Mouse (Mus musculus): ENCODE measurements around the gene Rimbp2. TPM values are rescaled to one million over a fixed set of nuclear protein-coding genes. Genes with fewer than 3 reads are reported as not detected.
"Not testable (repeated sequence)": the region's sequence is repeated elsewhere in the genome, so short reads cannot be mapped to it uniquely, and the experiment has no call there.

Rimbp2 gene
- polyA plus RNA-seq (2016; fragmentation: Nextera tagmentation; extraction: Ambion mirVana): 0.09 and 0.15 TPM in 2 replicates

DNA sequence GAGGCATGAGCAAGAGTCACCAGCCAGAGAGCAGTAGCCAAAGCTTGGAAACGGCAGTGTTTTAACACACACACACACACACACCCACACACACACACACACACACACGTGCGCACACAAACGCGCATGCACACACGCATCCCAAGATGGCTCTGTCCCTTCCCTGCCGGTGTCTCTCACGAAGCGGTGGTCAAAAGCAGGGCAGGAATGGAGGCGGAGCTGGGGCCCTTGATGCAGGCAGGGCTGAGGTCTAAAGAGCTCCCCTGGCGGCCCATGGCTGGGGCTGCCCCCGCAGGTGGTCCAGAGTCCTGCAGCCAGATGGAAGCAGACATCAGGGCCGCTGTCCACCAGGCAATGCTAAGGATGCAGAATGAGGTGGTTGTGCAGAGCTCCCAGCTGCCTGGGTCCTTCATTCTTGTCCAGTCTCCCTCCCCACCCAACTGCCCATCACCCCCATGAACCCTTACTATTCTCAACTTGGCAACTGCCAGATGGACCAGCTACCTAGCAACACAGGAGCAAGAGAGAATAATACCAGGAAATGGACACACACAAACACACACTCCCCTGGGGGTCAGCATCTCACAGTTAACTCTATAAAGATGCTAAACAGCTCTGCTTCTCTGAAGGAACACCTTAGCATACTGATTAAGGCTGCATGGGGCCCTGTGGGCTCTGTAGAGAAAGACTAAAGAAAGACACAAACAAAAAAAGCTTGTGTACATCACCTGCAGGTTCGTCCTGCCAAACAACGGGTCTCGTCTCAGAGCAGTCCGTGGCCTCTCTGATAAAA, at the start of gene Rimbp2:
Gene Rimbp2, minus strand, starts transcription at position 209 of the 793 bp plus-strand sequence.
- H3K36me3 ChIP-seq: no peaks in the 10 kb centered on the region
- peak within 1 kb of the TSS; percentile 77 for H3K4me2 ChIP-seq
- H3K9me3 ChIP-seq: peaks cover 12% of the 10 kb centered on the region
- H3K27me3 ChIP-seq: peaks cover 44% of the 10 kb centered on the region
- WGBS: 11% methylated on average over 17 of the region's 17 CpGs
- H3K9ac ChIP-seq (replicated peaks): peak within 1 kb of the TSS; percentile 47
- no peak within 1 kb of the TSS for H3K27ac ChIP-seq
- no peak for ATAC-seq (ENCODE audit: insufficient number of reproducible peaks, insufficient read depth, low FRiP score, low TSS enrichment, low read depth)
- peaks cover 17% of the 10 kb centered on the region for H3K4me1 ChIP-seq (replicated peaks)
- H3K4me3 ChIP-seq (replicated peaks): peak within 1 kb of the TSS; percentile 41

DNA sequence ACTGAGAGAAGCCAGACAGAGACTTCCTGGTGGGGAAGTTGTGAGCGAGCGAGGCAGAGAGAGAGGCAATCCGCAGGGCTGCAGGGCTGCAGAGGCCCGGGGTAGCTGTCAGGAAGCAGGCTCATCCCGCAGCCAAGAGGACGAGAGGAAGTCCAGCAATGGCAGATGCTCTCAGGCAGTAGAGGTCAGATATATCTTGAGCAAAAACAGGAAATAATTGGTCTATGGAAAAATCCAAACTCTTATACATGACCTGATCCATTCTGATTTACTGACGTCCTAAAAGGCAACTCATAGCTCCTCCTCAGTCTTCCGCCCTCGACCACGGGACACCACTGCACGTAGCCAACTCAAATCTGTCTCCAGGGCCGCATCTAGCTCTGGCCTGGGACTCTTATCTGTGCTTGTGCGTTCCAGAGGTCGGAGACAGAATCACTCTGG, 49.3 kb upstream of the Rimbp2 start:
- 57% methylated on average over 14 of the region's 14 CpGs for WGBS

GRCm38 (mm10) chr5:129000706-129001468, 47.6 kb upstream of the Rimbp2 start:
- no peak overlapping the region for H3K4me3 ChIP-seq (replicated peaks)
- 59% methylated on average over 8 of the region's 8 CpGs for WGBS
- ATAC-seq (ENCODE audit: insufficient number of reproducible peaks, insufficient read depth, low FRiP score, low TSS enrichment, low read depth): no peak
- H3K4me2 ChIP-seq: no peak overlapping the region
- no peaks in the 10 kb centered on the region for H3K27me3 ChIP-seq
- H3K27ac ChIP-seq: no peak overlapping the region
- H3K36me3 ChIP-seq: peaks cover 36% of the 10 kb centered on the region
- H3K4me1 ChIP-seq (replicated peaks): no peaks in the 10 kb centered on the region
- H3K9me3 ChIP-seq: no peaks in the 10 kb centered on the region
- H3K9ac ChIP-seq (replicated peaks): no peak overlapping the region

More for the DNA sequence above, 49.3 kb upstream of the Rimbp2 start:
- ATAC-seq (ENCODE audit: insufficient number of reproducible peaks, insufficient read depth, low FRiP score, low TSS enrichment, low read depth): no peak
- H3K4me1 ChIP-seq (replicated peaks): peaks cover 2% of the 10 kb centered on the region
- H3K9me3 ChIP-seq: no peaks in the 10 kb centered on the region
- H3K4me2 ChIP-seq: no peak overlapping the region
- H3K27ac ChIP-seq: no peak overlapping the region
- H3K4me3 ChIP-seq (replicated peaks): no peak overlapping the region
- peaks cover 26% of the 10 kb centered on the region for H3K36me3 ChIP-seq
- no peaks in the 10 kb centered on the region for H3K27me3 ChIP-seq
- H3K9ac ChIP-seq (replicated peaks): no peak overlapping the region

GRCm38 (mm10) chr5:128987141-128987954, 34.1 kb upstream of the Rimbp2 start:
- no peak overlapping the region for H3K9ac ChIP-seq (replicated peaks)
- no peaks in the 10 kb centered on the region for H3K4me1 ChIP-seq (replicated peaks)
- no peak overlapping the region for H3K4me2 ChIP-seq
- H3K27me3 ChIP-seq: no peaks in the 10 kb centered on the region
- H3K27ac ChIP-seq: no peak overlapping the region
- H3K4me3 ChIP-seq (replicated peaks): no peak overlapping the region
- peaks cover 51% of the 10 kb centered on the region for H3K36me3 ChIP-seq
- 77% methylated on average over 19 of the region's 19 CpGs for WGBS
- ATAC-seq (ENCODE audit: insufficient number of reproducible peaks, insufficient read depth, low FRiP score, low TSS enrichment, low read depth): no peak
- H3K9me3 ChIP-seq: no peaks in the 10 kb centered on the region

GRCm38 (mm10) chr5:128985946-128986345, 32.7 kb upstream of the Rimbp2 start:
- Histone ChIP-seq H3K36me3 (peaks cover 37% of the 10 kb centered on the region), H3K27ac (no peak overlapping the region), H3K4me3 (replicated peaks) (no peak overlapping the region), H3K27me3 (no peaks in the 10 kb centered on the region), H3K4me1 (replicated peaks) (no peaks in the 10 kb centered on the region), H3K9me3 (no peaks in the 10 kb centered on the region), H3K9ac (replicated peaks) (no peak overlapping the region), H3K4me2 (no peak overlapping the region)
- no peak for ATAC-seq (ENCODE audit: insufficient number of reproducible peaks, insufficient read depth, low FRiP score, low TSS enrichment, low read depth)
- 96% methylated on average over 13 of the region's 13 CpGs for WGBS

GRCm38 (mm10) chr5:128984536-128984935, 31.2 kb upstream of the Rimbp2 start:
- Histone ChIP-seq H3K4me2 (no peak overlapping the region), H3K36me3 (peaks cover 29% of the 10 kb centered on the region), H3K9me3 (no peaks in the 10 kb centered on the region), H3K4me3 (replicated peaks) (no peak overlapping the region), H3K27me3 (no peaks in the 10 kb centered on the region), H3K9ac (replicated peaks) (no peak overlapping the region), H3K27ac (no peak overlapping the region), H3K4me1 (replicated peaks) (no peaks in the 10 kb centered on the region)
- no peak for ATAC-seq (ENCODE audit: insufficient number of reproducible peaks, insufficient read depth, low FRiP score, low TSS enrichment, low read depth)
- WGBS: 88% methylated on average over 6 of the region's 6 CpGs

GRCm38 (mm10) chr5:128981607-128982006, 28.3 kb upstream of the Rimbp2 start:
- H3K9me3 ChIP-seq: peaks cover 3% of the 10 kb centered on the region; the same call in 1 of the 2 replicates
- H3K9ac ChIP-seq (replicated peaks): no peak overlapping the region
- H3K4me3 ChIP-seq (replicated peaks): no peak overlapping the region
- no peaks in the 10 kb centered on the region for H3K27me3 ChIP-seq
- WGBS: 28% methylated on average over 12 of the region's 12 CpGs
- no peak overlapping the region for H3K4me2 ChIP-seq
- H3K4me1 ChIP-seq (replicated peaks): no peaks in the 10 kb centered on the region
- ATAC-seq (ENCODE audit: insufficient number of reproducible peaks, insufficient read depth, low FRiP score, low TSS enrichment, low read depth): peak; percentile 77
- H3K36me3 ChIP-seq: peaks cover 18% of the 10 kb centered on the region
- no peak overlapping the region for H3K27ac ChIP-seq

DNA sequence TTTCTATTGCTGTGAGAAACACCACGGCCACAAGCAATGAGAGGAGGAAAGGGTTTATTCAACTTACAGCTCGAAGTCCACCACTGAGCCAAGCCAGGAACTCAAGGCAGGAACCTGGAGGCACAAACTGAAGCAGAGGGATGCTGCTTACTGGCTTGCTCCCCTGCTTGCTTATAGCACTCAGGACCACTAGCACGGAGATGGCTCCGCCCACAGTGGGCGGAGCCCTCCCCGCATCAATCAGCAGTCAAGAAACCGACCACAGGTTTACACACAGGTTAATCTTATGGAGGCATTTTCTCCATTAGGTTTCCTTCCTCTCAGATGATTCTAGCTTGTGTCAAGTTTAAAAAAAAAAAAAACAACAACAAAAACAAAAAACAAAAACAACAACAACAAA, 27.6 kb upstream of the Rimbp2 start:
- H3K36me3 ChIP-seq: peaks cover 13% of the 10 kb centered on the region
- ATAC-seq (ENCODE audit: insufficient number of reproducible peaks, insufficient read depth, low FRiP score, low TSS enrichment, low read depth): no peak
- no peaks in the 10 kb centered on the region for H3K27me3 ChIP-seq
- H3K9me3 ChIP-seq: peaks cover 3% of the 10 kb centered on the region; the same call in 1 of the 2 replicates
- H3K4me1 ChIP-seq (replicated peaks): no peaks in the 10 kb centered on the region
- WGBS: 67% methylated on average over 7 of the region's 7 CpGs
- no peak overlapping the region for H3K9ac ChIP-seq (replicated peaks)
- H3K4me2 ChIP-seq: no peak overlapping the region
- no peak overlapping the region for H3K27ac ChIP-seq
- no peak overlapping the region for H3K4me3 ChIP-seq (replicated peaks)

DNA sequence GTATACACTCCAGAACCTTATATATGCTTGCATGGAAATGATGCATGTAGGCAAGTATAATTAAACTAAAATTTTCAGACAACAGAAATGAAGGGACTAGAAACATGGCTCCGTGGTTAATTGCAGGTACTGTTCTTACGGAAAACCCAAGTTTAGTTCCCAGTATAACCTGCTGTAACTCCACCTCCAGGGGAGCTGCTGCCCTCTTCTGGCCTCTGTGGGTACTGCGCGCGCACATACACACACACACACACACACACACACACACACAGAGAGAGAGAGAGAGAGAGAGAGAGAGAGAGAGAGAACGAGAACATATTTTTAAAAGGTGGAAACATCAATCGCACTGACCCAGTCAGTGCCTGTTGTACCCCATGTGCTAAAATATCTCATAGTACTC, 25.7 kb upstream of the Rimbp2 start:
- 98% methylated on average over 7 of the region's 7 CpGs for WGBS
- ATAC-seq (ENCODE audit: insufficient number of reproducible peaks, insufficient read depth, low FRiP score, low TSS enrichment, low read depth): no peak

DNA sequence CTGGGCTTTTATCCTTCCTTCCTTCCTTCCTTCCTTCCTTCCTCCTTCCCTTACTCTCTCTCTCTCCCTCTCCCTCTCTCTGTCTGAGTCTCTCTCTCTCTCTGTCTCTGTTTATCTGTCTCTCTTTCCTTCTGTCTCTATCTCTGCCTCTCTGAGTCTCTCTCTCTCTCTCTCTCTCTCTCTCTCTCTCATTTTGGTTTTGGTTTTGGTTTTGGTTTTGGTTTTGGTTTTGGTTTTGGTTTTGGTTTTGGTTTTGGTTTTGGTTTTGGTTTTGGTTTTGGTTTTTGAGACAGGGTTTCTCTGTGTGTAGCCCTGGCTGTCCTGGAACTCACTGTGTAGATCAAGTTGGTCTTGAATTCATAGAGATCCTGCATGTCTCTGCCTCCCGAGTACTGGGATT, 24.2 kb upstream of the Rimbp2 start:
- not testable (repeated sequence) for H3K4me1 ChIP-seq (replicated peaks); H3K4me3 ChIP-seq (replicated peaks); H3K9ac ChIP-seq (replicated peaks); H3K27me3 ChIP-seq; H3K4me2 ChIP-seq; H3K27ac ChIP-seq; ATAC-seq (ENCODE audit: insufficient number of reproducible peaks, insufficient read depth, low FRiP score, low TSS enrichment, low read depth); H3K9me3 ChIP-seq; H3K36me3 ChIP-seq
- WGBS: 69% methylated on average over 1 of the region's 1 CpGs

More for the DNA sequence above, 25.7 kb upstream of the Rimbp2 start:
- no peak overlapping the region for H3K4me2 ChIP-seq
- no peak overlapping the region for H3K27ac ChIP-seq
- H3K27me3 ChIP-seq: no peaks in the 10 kb centered on the region
- no peak overlapping the region for H3K4me3 ChIP-seq (replicated peaks)
- no peaks in the 10 kb centered on the region for H3K4me1 ChIP-seq (replicated peaks)
- H3K9me3 ChIP-seq: peaks cover 3% of the 10 kb centered on the region; the same call in 1 of the 2 replicates
- H3K36me3 ChIP-seq: no peaks in the 10 kb centered on the region
- no peak overlapping the region for H3K9ac ChIP-seq (replicated peaks)
